Mouse (Mus musculus) heart, postnatal 0 days (tissue): ENCODE results near the gene Map3k7cl.

ENCODE experiments used
- CTCF ChIP-seq: IDR thresholded peaks from 2 replicates; pipeline ENCODE4 v1.5.1; 2016; ENCODE audit warnings: antibody characterized with exemption, control low read depth, low read depth
- EP300 ChIP-seq: IDR thresholded peaks from 2 replicates; pipeline ENCODE4 v1.6.1; 2016; ENCODE audit warnings: antibody characterized with exemption, low read depth

DNA sequence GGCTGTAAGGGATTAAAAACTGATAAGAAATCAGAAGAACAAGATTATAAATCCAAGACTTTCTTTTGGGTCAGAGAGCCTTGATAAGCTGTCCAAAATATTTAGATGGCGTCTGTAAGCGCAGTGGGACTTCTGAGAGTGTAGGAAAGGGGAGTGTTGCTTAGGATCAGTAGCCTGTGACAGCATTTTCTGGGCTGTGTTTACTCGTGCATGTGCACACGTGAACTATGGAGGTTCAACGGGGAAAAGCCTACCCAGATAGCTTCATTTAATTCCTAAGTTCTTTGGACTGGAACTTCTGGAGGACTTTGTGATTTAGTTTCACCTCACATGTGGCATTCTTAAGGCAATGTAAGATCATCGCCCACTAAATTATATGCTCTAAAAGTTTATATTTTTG lies 29.6 kb downstream of the Map3k7cl start:
- TF ChIP-seq CTCF (no peak), EP300 (no peak)
